Mouse (Mus musculus): ENCODE data around the gene Blcap. TPM values are rescaled to one million over a fixed set of nuclear protein-coding genes. Genes with fewer than 3 reads are reported as not detected.

The Blcap gene
- total RNA-seq, 2 experiments from 2014 or later = 117 to 137 TPM

- peak; percentile 47 to 59 for DNase-seq
These were observed 11.2 kb downstream of the Blcap start, which contains the start of gene Nnat for GRCm38 (mm10) chr2:157559858-157560257. Gene Nnat (plus strand): TSS chr2:157560078.

GRCm38 (mm10) chr2:157559440-157559839 is 11.6 kb downstream of the Blcap start:
- DNase-seq = no peak

GRCm38 (mm10) chr2:157558520-157558919 is 12.6 kb downstream of the Blcap start:
- no peak for DNase-seq

- DNase-seq = no peak
These were observed 13.0 kb downstream of the Blcap start for GRCm38 (mm10) chr2:157558051-157558450.

GRCm38 (mm10) chr2:157556074-157556698 is 14.9 kb downstream of the Blcap start:
- DNase-seq = no peak

- no peak for DNase-seq
These were observed 18.8 kb downstream of the Blcap start for GRCm38 (mm10) chr2:157552158-157552886.

- no peak for DNase-seq
These were observed 20.8 kb downstream of the Blcap start for GRCm38 (mm10) chr2:157550292-157550691.

GRCm38 (mm10) chr2:157546686-157547085 is 24.4 kb downstream of the Blcap start:
- no peak for DNase-seq

- no peak for DNase-seq
These were observed 26.7 kb downstream of the Blcap start for GRCm38 (mm10) chr2:157544333-157544888.

GRCm38 (mm10) chr2:157542415-157542814 is 28.7 kb downstream of the Blcap start:
- no peak for DNase-seq

GRCm38 (mm10) chr2:157541631-157542030 is 29.4 kb downstream of the Blcap start:
- no peak for DNase-seq

- DNase-seq = no peak
These were observed 30.0 kb downstream of the Blcap start for GRCm38 (mm10) chr2:157540953-157541569.

GRCm38 (mm10) chr2:157540073-157540952 is 30.8 kb downstream of the Blcap start:
- peak in 1 of 2 experiments; percentile 58 for DNase-seq

GRCm38 (mm10) chr2:157537118-157537517 is 34.0 kb downstream of the Blcap start:
- DNase-seq = no peak

GRCm38 (mm10) chr2:157536476-157537081 is 34.5 kb downstream of the Blcap start:
- no peak for DNase-seq

- no peak for DNase-seq
These were observed 36.9 kb downstream of the Blcap start for GRCm38 (mm10) chr2:157534163-157534562.

GRCm38 (mm10) chr2:157531681-157532426 is 39.2 kb downstream of the Blcap start:
- DNase-seq = no peak

GRCm38 (mm10) chr2:157530056-157530955 is 40.8 kb downstream of the Blcap start:
- DNase-seq = no peak

- no peak for DNase-seq
These were observed 48.5 kb downstream of the Blcap start for GRCm38 (mm10) chr2:157522556-157522955.

- no peak for DNase-seq
These were observed 50.6 kb downstream of the Blcap start for GRCm38 (mm10) chr2:157520496-157520895.
